Mouse (Mus musculus): ENCODE results near the gene Acss3.

Acss3 gene

GRCm38 (mm10) chr10:107021118-107021517 is 102.3 kb downstream of the Acss3 start:
- DNase-seq (ENCODE audit: low spot score in 2 of 2) = no peak

GRCm38 (mm10) chr10:107011142-107011541 is 112.3 kb downstream of the Acss3 start:
- no peak for DNase-seq (ENCODE audit: low spot score in 2 of 2)

- no peak for DNase-seq (ENCODE audit: low spot score in 2 of 2)
Measured at GRCm38 (mm10) chr10:106998052-106998625, 125.3 kb downstream of the Acss3 start.

- no peak for DNase-seq (ENCODE audit: low spot score in 2 of 2)
Measured at GRCm38 (mm10) chr10:106989478-106989877, 134.0 kb downstream of the Acss3 start.

- DNase-seq (ENCODE audit: low spot score in 2 of 2) = no peak
Measured at GRCm38 (mm10) chr10:106975193-106976141, 148.0 kb downstream of the Acss3 start.

GRCm38 (mm10) chr10:106959026-106959425 is 164.4 kb downstream of the Acss3 start:
- no peak for DNase-seq (ENCODE audit: low spot score in 2 of 2)

- no peak for DNase-seq (ENCODE audit: low spot score in 2 of 2)
Measured at GRCm38 (mm10) chr10:106941380-106941779, 182.1 kb downstream of the Acss3 start.

- no peak for DNase-seq (ENCODE audit: low spot score in 2 of 2)
Measured at GRCm38 (mm10) chr10:106939441-106939840, 184.0 kb downstream of the Acss3 start.

GRCm38 (mm10) chr10:106938851-106939250 is 184.6 kb downstream of the Acss3 start:
- no peak for DNase-seq (ENCODE audit: low spot score in 2 of 2)

- no peak for DNase-seq (ENCODE audit: low spot score in 2 of 2)
Measured at GRCm38 (mm10) chr10:106936996-106937395, 186.5 kb downstream of the Acss3 start.

- no peak for DNase-seq (ENCODE audit: low spot score in 2 of 2)
Measured at GRCm38 (mm10) chr10:106932571-106933073, 190.8 kb downstream of the Acss3 start.

GRCm38 (mm10) chr10:106928576-106929332 is 194.7 kb downstream of the Acss3 start:
- DNase-seq (ENCODE audit: low spot score in 2 of 2) = no peak

GRCm38 (mm10) chr10:106924798-106925197 is 198.7 kb downstream of the Acss3 start:
- no peak for DNase-seq (ENCODE audit: low spot score in 2 of 2)

GRCm38 (mm10) chr10:106924334-106924733 is 199.1 kb downstream of the Acss3 start:
- no peak for DNase-seq (ENCODE audit: low spot score in 2 of 2)

- no peak for DNase-seq (ENCODE audit: low spot score in 2 of 2)
Measured at GRCm38 (mm10) chr10:106914822-106915221, 208.6 kb downstream of the Acss3 start.

GRCm38 (mm10) chr10:106914275-106914674 is 209.2 kb downstream of the Acss3 start:
- no peak for DNase-seq (ENCODE audit: low spot score in 2 of 2)

GRCm38 (mm10) chr10:106913032-106913431 is 210.4 kb downstream of the Acss3 start:
- DNase-seq (ENCODE audit: low spot score in 2 of 2) = no peak

- DNase-seq (ENCODE audit: low spot score in 2 of 2) = no peak
Measured at GRCm38 (mm10) chr10:106910108-106910507, 213.4 kb downstream of the Acss3 start.

- no peak for DNase-seq (ENCODE audit: low spot score in 2 of 2)
Measured at GRCm38 (mm10) chr10:106896351-106896750, 227.1 kb downstream of the Acss3 start.

Data from spleen, postnatal 14 days (tissue).